Mouse (Mus musculus) embryonic fibroblast, embryonic 13.5 days (primary cell): ENCODE data around the gene Wdr25.

Experiments
- CTCF ChIP-seq: IDR thresholded peaks from 2 replicates; pipeline ENCODE4 v1.5.1; 2011; ENCODE audit warnings: mild to moderate bottlenecking, control low read depth, low read length, moderate library complexity, borderline replicate concordance; ENCODE audit not compliant: insufficient read depth
- POLR2A ChIP-seq: IDR thresholded peaks from 2 replicates; pipeline ENCODE4 v1.6.1; 2011; ENCODE audit warnings: low read depth, mild to moderate bottlenecking, control low read depth, low read length, moderate library complexity

DNA sequence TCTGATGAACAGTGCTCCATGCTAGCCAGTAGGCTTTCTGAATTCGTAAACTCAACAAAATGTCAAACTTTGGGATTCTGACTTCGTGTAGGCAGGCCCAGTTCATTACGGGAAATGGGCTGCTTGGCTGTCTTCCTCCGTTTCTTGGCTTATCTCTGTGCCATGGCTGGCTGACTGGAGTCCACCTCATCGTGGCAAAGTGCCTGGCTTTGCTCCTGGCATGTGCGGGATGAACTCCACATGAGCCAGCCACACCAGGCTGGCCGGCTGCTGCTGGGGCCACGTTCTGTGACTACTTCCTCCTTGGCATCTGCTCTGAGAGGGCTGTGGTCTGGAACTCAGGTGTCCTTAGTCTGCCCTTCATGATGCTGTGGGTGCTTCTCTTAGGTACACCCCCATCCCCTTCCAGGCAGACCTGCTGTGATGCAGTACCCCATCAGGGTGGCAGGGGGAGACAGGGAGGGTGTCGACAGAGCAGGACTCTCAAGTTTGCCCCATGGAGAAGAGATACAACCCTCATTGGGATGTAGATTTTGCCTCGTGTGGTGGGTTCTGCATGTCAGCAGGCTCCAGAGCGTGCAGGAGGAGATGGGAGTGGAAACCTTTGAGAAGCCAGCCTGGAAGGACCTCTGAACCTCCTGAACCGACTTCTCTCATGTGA, 102.7 kb downstream of the Wdr25 start:
- TF ChIP-seq CTCF (no peak), POLR2A (no peak)
